Mouse (Mus musculus): Measurements from ENCODE around the gene Retnlb.

GRCm38 (mm10) chr16:48809374-48809773 lies 7.3 kb upstream of the Retnlb start:
- TF ChIP-seq CTCF (IDR thresholded peaks at IDR 0.05; ENCODE audit: low read depth) (peak; percentile 40), EP300 (IDR thresholded peaks at IDR 0.05; ENCODE audit: low read depth) (no peak)

All from liver, postnatal 0 days (tissue).